Mouse (Mus musculus): ENCODE measurements around the gene Slc2a1.

Slc2a1 gene

DNA sequence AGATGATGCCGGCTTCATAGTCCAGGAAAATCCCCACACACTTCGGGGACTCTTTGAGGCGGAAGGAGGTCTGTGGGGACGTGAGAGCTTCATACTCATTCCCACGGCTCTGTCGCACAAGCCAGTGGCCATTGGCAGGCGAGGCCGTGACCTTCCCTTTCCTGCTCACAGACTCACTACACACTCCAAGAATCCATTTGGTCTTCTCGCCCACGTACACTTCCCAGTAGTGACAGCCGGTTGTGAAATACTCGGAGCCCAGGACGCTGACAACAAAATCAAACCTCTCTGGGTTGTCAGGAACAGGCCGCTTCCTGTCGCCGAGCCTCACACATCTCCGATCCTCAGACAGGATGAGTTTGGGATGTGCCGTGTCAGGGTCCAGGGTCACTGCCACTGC lies 69.8 kb downstream of the Slc2a1 start:
- no peak for DNase-seq (ENCODE audit: low spot score)

DNA sequence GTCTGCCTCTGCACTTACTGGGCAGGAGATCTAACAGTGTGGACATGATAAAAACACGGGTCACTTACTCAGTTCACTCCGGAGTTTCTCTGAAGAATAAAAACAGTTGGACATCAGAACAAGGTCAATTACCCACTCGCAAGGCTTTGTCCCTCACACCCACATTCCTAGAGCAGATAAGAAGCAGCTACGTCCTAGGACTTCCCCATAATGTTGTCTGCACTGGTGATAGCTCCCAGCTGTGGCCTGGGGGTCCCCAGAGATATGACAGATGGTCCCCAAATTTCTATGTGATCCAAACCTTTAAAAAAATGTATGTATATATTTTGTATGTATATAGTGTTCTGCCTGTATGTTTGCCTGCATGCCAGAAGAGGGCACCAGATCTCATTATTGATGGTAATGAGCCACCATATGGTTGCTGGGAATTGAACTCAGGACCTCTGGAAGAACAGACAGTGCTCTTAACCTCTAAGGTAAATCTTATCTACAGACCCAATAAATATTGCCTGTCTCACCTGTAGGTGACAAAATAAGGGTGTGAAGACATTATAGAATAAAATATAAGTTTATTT lies 71.7 kb downstream of the Slc2a1 start:
- DNase-seq (ENCODE audit: low spot score) = no peak

DNA sequence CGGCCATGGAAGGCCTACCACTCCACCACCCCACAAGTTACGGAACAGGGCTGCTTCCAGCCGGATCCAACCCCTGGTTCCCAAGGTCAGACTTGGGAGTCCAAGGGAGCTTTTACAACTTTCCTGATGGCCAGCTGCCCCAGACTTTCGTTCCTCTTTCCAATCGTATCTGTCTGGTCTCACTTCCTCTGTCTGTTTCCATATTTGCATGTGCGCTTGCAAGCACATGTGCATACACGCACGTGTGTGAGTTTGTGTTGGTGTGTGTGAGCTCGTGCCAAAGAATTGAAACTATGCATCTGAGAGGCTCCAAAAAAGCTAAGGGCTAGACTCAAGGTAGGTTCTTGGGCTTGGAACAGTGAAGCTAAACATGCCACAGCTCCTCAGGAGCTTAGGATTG lies 72.9 kb downstream of the Slc2a1 start:
- DNase-seq (ENCODE audit: low spot score) = no peak

GRCm38 (mm10) chr4:119183525-119183924 lies 75.0 kb downstream of the Slc2a1 start:
- no peak for DNase-seq (ENCODE audit: low spot score)

DNA sequence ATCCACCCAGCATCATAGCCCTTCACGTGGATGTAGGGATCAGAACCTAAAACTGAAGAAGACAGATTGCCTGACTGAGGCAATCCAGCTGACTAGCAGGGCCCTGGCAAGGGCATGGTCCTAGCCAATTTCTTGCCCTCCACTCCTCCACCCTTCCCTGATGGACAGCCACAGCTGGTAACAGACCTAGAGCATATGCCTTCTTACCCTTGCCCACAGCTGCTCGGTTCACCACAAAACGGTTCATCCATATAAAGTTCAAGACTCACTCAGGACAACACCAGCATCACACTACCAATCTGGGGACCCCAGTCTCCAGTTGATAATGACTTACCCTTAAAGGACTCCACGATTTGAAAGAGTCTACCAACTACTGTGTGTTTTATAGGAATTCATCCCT lies 77.3 kb downstream of the Slc2a1 start:
- no peak for DNase-seq (ENCODE audit: low spot score)

All from ovary, postnatal 36 days (tissue).